30 mouse cellular contexts compared by ENCODE assay signal in the genomic region with DNA sequence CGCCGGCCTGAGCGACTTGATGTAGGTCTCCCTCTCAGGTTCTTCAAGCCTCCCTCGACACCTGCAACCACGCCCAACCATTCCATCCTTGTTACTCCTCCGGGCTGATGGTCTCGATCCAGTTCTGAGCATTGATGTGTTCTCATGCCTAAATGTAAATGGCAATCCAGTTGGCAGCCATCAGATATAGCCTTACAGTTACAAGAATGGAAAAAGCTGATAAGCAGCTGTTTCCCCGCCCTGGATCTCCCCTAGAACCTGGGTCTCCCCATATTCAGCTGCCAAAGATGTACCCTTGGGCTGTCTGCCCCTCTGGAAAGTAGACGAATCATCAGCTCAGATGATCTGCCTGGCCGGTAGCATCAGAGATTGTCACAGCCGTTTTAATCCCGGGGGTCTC. TPM values are rescaled to one million over a fixed set of nuclear protein-coding genes. Genes with fewer than 3 reads are reported as not detected.
DNase-seq lines count a peak whose midpoint lies in the region; ATAC-seq and TF ChIP-seq lines count a peak whose summit lies in the region.
"Had no signal": no experiment of that assay in that cellular context is flagged by ENCODE, and none has a peak within 500 bp of the region (broad histone marks: within the 10 kb centered on the region; RNA-seq: fewer than 3 reads in every experiment).

No protein-coding gene starts in this region.

- no peaks in the 10 kb centered on the region for H3K9me3 ChIP-seq in liver, embryonic 14.5 days (ENCODE audit: control insufficient read depth, low read length)
- no peaks in the 10 kb centered on the region for H3K9me3 ChIP-seq in E14TG2a.4 (ENCODE audit: low read length)
- H3K9me3 ChIP-seq in liver, postnatal 0 days (ENCODE audit: low read length): no peaks in the 10 kb centered on the region
- H3K9me3 ChIP-seq: embryonic facial prominence, embryonic 10.5 days; embryonic facial prominence, embryonic 13.5 days; forebrain, embryonic 12.5 days; forebrain, embryonic 15.5 days; heart, embryonic 10.5 days; heart, embryonic 13.5 days had no signal

- H3K4me3 ChIP-seq in liver, embryonic 14.5 days (ENCODE audit: insufficient read depth in 1 of 2, low read depth in 2 of 2, low read length in 2 of 2): no peak overlapping the region
- 0 out of 2 replicates have a peak overlapping the region, but pooled peaks have one; percentile 26 for H3K4me3 ChIP-seq in E14TG2a.4 (replicated peaks; ENCODE audit: low read length)
- no peak overlapping the region for H3K4me3 ChIP-seq in liver, postnatal 0 days (ENCODE audit: low read depth, low read length)
- H3K4me3 ChIP-seq: embryonic facial prominence, embryonic 10.5 days; embryonic facial prominence, embryonic 13.5 days; erythroblast, embryonic 14.5 days; forebrain, embryonic 12.5 days; forebrain, embryonic 15.5 days; heart, adult 2 months; heart, embryonic 10.5 days; heart, embryonic 13.5 days had no signal

- no peak overlapping the region for H3K27ac ChIP-seq in liver, embryonic 14.5 days
- no peak overlapping the region for H3K27ac ChIP-seq in liver, postnatal 0 days (ENCODE audit: low read depth)
- H3K27ac ChIP-seq: embryonic facial prominence, embryonic 10.5 days; embryonic facial prominence, embryonic 13.5 days; forebrain, embryonic 12.5 days; forebrain, embryonic 15.5 days; heart, adult 2 months; heart, embryonic 10.5 days; heart, embryonic 13.5 days; hindbrain, embryonic 14.5 days; hindbrain, postnatal 0 days had no signal

- TF ChIP-seq EP300 in liver, embryonic 14.5 days (IDR thresholded peaks at IDR 0.05; ENCODE audit: low read depth): peak; percentile 47
- TF ChIP-seq EP300 in liver, postnatal 0 days (IDR thresholded peaks at IDR 0.05; ENCODE audit: low read depth): peak; percentile 66

- DNase-seq in liver, embryonic 14.5 days (ENCODE audit: low read depth in 3 of 3, low spot score in 3 of 3): no peak
- DNase-seq in liver: no peak
- no peak for DNase-seq in liver, postnatal 0 days
- DNase-seq in testis, postnatal 14 days (ENCODE audit: low spot score): no peak
- no peak for DNase-seq in left cerebral cortex, postnatal 4 days
- DNase-seq: adrenal gland, adult 8-10 months; adrenal gland, postnatal 25 days; B cell, adult 2 months; cerebellum, adult 11-12 months; cerebellum, adult 8-10 months; cerebellum, postnatal 10 days; cerebellum, postnatal 36 days; embryo, embryonic 11 days; gastrocnemius, postnatal 10 days; gastrocnemius, postnatal 36 days; heart, adult 2 months; heart, postnatal 14 days; heart, postnatal 4 days had no signal

- intact Hi-C loops in left cerebral cortex, postnatal 4 days (cut with DNase I): no loop called here

- H3K27me3 ChIP-seq in liver, embryonic 14.5 days (ENCODE audit: control insufficient read depth, insufficient read depth, low read length): no peaks in the 10 kb centered on the region
- peaks cover 16% of the 10 kb centered on the region for H3K27me3 ChIP-seq in E14TG2a.4 (ENCODE audit: insufficient read depth, low read length)
- no peaks in the 10 kb centered on the region for H3K27me3 ChIP-seq in liver, postnatal 0 days (ENCODE audit: insufficient read depth, low read length)
- H3K27me3 ChIP-seq: CH12.LX; embryonic facial prominence, embryonic 13.5 days; forebrain, embryonic 12.5 days; forebrain, embryonic 15.5 days; heart, embryonic 13.5 days had no signal

- 49% methylated on average over 12 of the region's 12 CpGs for WGBS in liver, embryonic 14.5 days (ENCODE audit: insufficient replicate concordance)
- 75% methylated on average over 12 of the region's 12 CpGs for WGBS in liver, postnatal 0 days (ENCODE audit: insufficient replicate concordance)

- peaks cover 0 to 4% of the 10 kb centered on the region in 2 experiments; a peak in 1 of 4 replicates for H3K4me1 ChIP-seq in liver, embryonic 14.5 days (replicated peaks; ENCODE audit: control insufficient read depth in 2 of 2, insufficient read depth in 2 of 2, low read length in 1 of 2)
- peaks cover 35% of the 10 kb centered on the region for H3K4me1 ChIP-seq in E14TG2a.4 (replicated peaks; ENCODE audit: low read depth, low read length)
- 0 out of 2 replicates have a peak, but pooled peaks cover 3% of the 10 kb centered on the region for H3K4me1 ChIP-seq in liver, postnatal 0 days (ENCODE audit: insufficient read depth)
- H3K4me1 ChIP-seq: embryonic facial prominence, embryonic 13.5 days; forebrain, embryonic 12.5 days; forebrain, embryonic 15.5 days had no signal

- no peaks in the 10 kb centered on the region for H3K36me3 ChIP-seq in liver, embryonic 14.5 days (replicated peaks; ENCODE audit: control insufficient read depth, insufficient read depth, low read depth)
- H3K36me3 ChIP-seq in E14TG2a.4 (ENCODE audit: insufficient read depth, low read length): peaks cover 29% of the 10 kb centered on the region
- H3K36me3 ChIP-seq in liver, postnatal 0 days (replicated peaks; ENCODE audit: insufficient read depth, low read length): no peaks in the 10 kb centered on the region

- no peak; the same call in 1 of the 2 replicates for ATAC-seq in liver, embryonic 14.5 days (ENCODE audit: insufficient read depth)
- ATAC-seq in liver, postnatal 0 days: no peak
- ATAC-seq: activated CD4-positive, CD25-positive, alpha-beta regulatory T cell, adult 4 months; forebrain, embryonic 15.5 days; hindbrain, postnatal 0 days had no signal

- TF ChIP-seq CTCF in liver, embryonic 14.5 days (IDR thresholded peaks at IDR 0.05; ENCODE audit: low read depth): no peak
- TF ChIP-seq CTCF in E14TG2a.4 (conservative IDR thresholded peaks at IDR 0.05; ENCODE audit: low read length): no peak
- TF ChIP-seq CTCF in liver, postnatal 0 days (IDR thresholded peaks at IDR 0.05; ENCODE audit: low read depth): no peak

- H3K4me2 ChIP-seq in liver, embryonic 14.5 days (ENCODE audit: low read depth): no peak overlapping the region
- peak overlapping the region; percentile 33; the same call in 1 of the 2 replicates for H3K4me2 ChIP-seq in liver, postnatal 0 days (ENCODE audit: low read depth, low read length)
- H3K4me2 ChIP-seq: embryonic facial prominence, embryonic 13.5 days; forebrain, embryonic 12.5 days; forebrain, embryonic 15.5 days; heart, embryonic 13.5 days; hindbrain, embryonic 14.5 days had no signal

- no peak overlapping the region for H3K9ac ChIP-seq in liver, embryonic 14.5 days (replicated peaks)
- H3K9ac ChIP-seq in liver, postnatal 0 days (replicated peaks): no peak overlapping the region
- H3K9ac ChIP-seq: embryonic facial prominence, embryonic 13.5 days; forebrain, embryonic 12.5 days; forebrain, embryonic 15.5 days; heart, embryonic 13.5 days; hindbrain, embryonic 14.5 days had no signal

RNA-seq across cellular contexts. Expression of a gene that starts 48.9 kb away (rescaled TPM):
- polyA plus RNA-seq in liver, embryonic 14.5 days (2012; rRNA removed): 15.7 and 20.7 TPM in 2 replicates
- polyA plus RNA-seq in liver, embryonic 14.5 days (2014; fragmentation: Nextera tagmentation; extraction: Ambion mirVana): 46.5 and 47.5 TPM in 2 replicates
- polyA plus RNA-seq in liver, postnatal 0 days (2015; fragmentation: Nextera tagmentation; extraction: Ambion mirVana): 46.6 and 47.5 TPM in 2 replicates
- total RNA-seq in left cerebral cortex, postnatal 4 days (2021): 10 to 100 TPM; 32.8 to 37.8 TPM
